Mouse (Mus musculus): ENCODE measurements around the gene Cd300e. TPM values are rescaled to one million over a fixed set of nuclear protein-coding genes. Genes with fewer than 3 reads are reported as not detected.

Cd300e gene
- polyA plus RNA-seq, 1 experiment = 0.12 TPM

DNA sequence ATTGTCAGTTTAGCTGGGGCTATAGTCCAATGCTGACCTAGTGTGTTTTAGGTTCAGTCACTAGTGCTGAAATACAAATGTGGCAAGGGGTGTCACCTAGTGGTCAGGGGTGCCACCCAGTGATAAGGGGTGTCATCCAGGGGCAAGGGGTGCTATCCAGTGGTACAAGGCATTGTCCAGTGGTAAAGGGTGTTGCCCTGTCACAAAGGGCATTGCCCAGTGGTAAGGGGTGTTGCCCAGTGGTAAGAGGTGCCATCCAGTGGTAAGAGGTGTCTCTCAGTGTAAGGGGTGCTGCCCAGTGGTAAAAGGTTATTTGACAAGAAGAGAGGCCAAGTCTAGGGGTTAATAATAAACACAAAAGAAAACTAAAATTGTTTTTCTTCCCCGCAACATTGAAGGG, 15.5 kb upstream of the Cd300e start:
- Histone ChIP-seq H3K4me1 (replicated peaks; ENCODE audit: control insufficient read depth, insufficient read depth, low read length) (no peaks in the 10 kb centered on the region), H3K27me3 (ENCODE audit: control insufficient read depth, insufficient read depth, low read length) (no peaks in the 10 kb centered on the region), H3K36me3 (ENCODE audit: control insufficient read depth, insufficient read depth, low read length) (no peaks in the 10 kb centered on the region), H3K4me3 (ENCODE audit: control insufficient read depth, insufficient read depth, low read length) (no peak overlapping the region), H3K27ac (ENCODE audit: control insufficient read depth, insufficient read depth, low read length) (no peak overlapping the region)
- no peak for TF ChIP-seq CTCF (IDR thresholded peaks at IDR 0.05; ENCODE audit: borderline replicate concordance, control insufficient read depth, extremely low read depth, insufficient read depth, low read length, poor library complexity)
- WGBS = 100% methylated on average over 1 of the region's 1 CpGs
- no peak for DNase-seq

GRCm38 (mm10) chr11:115075859-115076258, 13.9 kb upstream of the Cd300e start:
- no peak for TF ChIP-seq CTCF (IDR thresholded peaks at IDR 0.05; ENCODE audit: borderline replicate concordance, control insufficient read depth, extremely low read depth, insufficient read depth, low read length, poor library complexity)
- no peak for TF ChIP-seq POLR2A (IDR thresholded peaks at IDR 0.05; ENCODE audit: control insufficient read depth, extremely low read depth, insufficient read depth, low read length, poor library complexity)
- 90% methylated on average over 5 of the region's 5 CpGs for WGBS
- no peak overlapping the region for H3K27ac ChIP-seq (ENCODE audit: control insufficient read depth, insufficient read depth, low read length)
- no peak overlapping the region for H3K4me3 ChIP-seq (ENCODE audit: control insufficient read depth, insufficient read depth, low read length)
- no peaks in the 10 kb centered on the region for H3K27me3 ChIP-seq (ENCODE audit: control insufficient read depth, insufficient read depth, low read length)
- DNase-seq = no peak
- H3K36me3 ChIP-seq (ENCODE audit: control insufficient read depth, insufficient read depth, low read length) = no peaks in the 10 kb centered on the region
- H3K4me1 ChIP-seq (replicated peaks; ENCODE audit: control insufficient read depth, insufficient read depth, low read length) = no peaks in the 10 kb centered on the region

GRCm38 (mm10) chr11:115075407-115075806, 13.4 kb upstream of the Cd300e start:
- TF ChIP-seq CTCF (IDR thresholded peaks at IDR 0.05; ENCODE audit: borderline replicate concordance, control insufficient read depth, extremely low read depth, insufficient read depth, low read length, poor library complexity) (no peak), POLR2A (IDR thresholded peaks at IDR 0.05; ENCODE audit: control insufficient read depth, extremely low read depth, insufficient read depth, low read length, poor library complexity) (no peak)
- Histone ChIP-seq H3K36me3 (ENCODE audit: control insufficient read depth, insufficient read depth, low read length) (no peaks in the 10 kb centered on the region), H3K27ac (ENCODE audit: control insufficient read depth, insufficient read depth, low read length) (no peak overlapping the region), H3K4me3 (ENCODE audit: control insufficient read depth, insufficient read depth, low read length) (no peak overlapping the region), H3K27me3 (ENCODE audit: control insufficient read depth, insufficient read depth, low read length) (no peaks in the 10 kb centered on the region), H3K4me1 (replicated peaks; ENCODE audit: control insufficient read depth, insufficient read depth, low read length) (no peaks in the 10 kb centered on the region)
- no peak for DNase-seq
- 64% methylated on average over 7 of the region's 7 CpGs for WGBS

DNA sequence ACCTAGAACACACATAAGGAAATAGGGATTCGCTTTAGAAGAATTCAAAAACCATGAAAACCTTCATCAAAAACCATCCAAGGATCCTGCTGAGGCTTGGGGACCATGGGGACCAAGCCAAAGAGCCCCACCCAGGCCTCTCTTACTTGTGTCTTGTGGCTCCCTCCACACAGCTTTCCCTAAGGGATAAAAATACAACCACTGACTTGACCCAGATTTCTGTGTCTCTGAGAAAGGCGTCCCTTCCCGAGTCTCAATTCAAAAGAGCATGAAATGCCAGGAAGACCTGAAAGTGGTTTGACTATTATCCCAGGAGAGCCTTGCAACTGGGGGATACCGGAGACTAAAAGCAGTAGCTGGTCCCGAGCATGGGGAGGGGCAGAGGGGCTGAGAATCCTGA, 11.0 kb upstream of the Cd300e start:
- Histone ChIP-seq H3K27ac (ENCODE audit: control insufficient read depth, insufficient read depth, low read length) (no peak overlapping the region), H3K4me1 (replicated peaks; ENCODE audit: control insufficient read depth, insufficient read depth, low read length) (no peaks in the 10 kb centered on the region), H3K4me3 (ENCODE audit: control insufficient read depth, insufficient read depth, low read length) (no peak overlapping the region), H3K27me3 (ENCODE audit: control insufficient read depth, insufficient read depth, low read length) (no peaks in the 10 kb centered on the region), H3K36me3 (ENCODE audit: control insufficient read depth, insufficient read depth, low read length) (no peaks in the 10 kb centered on the region)
- no peak for DNase-seq
- WGBS = 86% methylated on average over 5 of the region's 5 CpGs
- TF ChIP-seq CTCF (IDR thresholded peaks at IDR 0.05; ENCODE audit: borderline replicate concordance, control insufficient read depth, extremely low read depth, insufficient read depth, low read length, poor library complexity) = no peak
- TF ChIP-seq POLR2A (IDR thresholded peaks at IDR 0.05; ENCODE audit: control insufficient read depth, extremely low read depth, insufficient read depth, low read length, poor library complexity) = no peak

DNA sequence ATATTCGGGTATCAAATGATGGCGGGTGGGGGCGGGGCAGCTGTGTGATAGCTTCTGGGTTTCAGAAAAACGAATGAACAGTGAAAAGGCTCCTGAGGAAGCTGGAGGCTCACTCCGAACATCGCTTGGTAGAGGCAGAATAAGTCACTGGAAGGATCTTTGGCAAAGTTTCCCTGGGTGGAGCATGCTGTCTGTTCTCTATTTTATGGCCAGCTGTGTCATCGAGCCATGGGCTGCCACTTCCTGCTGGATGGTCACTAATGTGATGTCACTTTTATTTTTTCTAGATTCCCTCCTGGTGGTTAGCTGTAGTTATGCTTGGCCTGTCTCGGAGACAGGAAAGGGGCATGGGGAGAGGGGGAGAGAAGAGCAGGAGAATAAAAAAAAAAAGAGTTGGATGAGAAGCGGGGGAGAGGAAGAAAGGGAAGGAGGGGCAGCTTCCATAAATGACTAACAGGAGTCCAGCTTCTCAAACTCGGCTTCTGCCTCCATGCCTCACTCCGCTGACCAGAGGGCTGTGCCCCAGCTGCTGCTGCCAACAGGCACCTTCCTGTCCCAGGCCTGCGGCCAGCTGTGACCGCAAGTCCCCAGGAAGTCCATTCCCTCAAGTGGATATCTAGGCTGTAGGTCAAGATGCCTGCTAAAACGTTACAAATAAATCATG, 9.8 kb upstream of the Cd300e start:
- H3K4me3 ChIP-seq (ENCODE audit: control insufficient read depth, insufficient read depth, low read length) = no peak overlapping the region
- no peaks in the 10 kb centered on the region for H3K4me1 ChIP-seq (replicated peaks; ENCODE audit: control insufficient read depth, insufficient read depth, low read length)
- no peak overlapping the region for H3K27ac ChIP-seq (ENCODE audit: control insufficient read depth, insufficient read depth, low read length)
- WGBS = 10% methylated on average over 14 of the region's 14 CpGs
- no peaks in the 10 kb centered on the region for H3K27me3 ChIP-seq (ENCODE audit: control insufficient read depth, insufficient read depth, low read length)
- no peaks in the 10 kb centered on the region for H3K36me3 ChIP-seq (ENCODE audit: control insufficient read depth, insufficient read depth, low read length)
- DNase-seq = no peak
- TF ChIP-seq POLR2A (IDR thresholded peaks at IDR 0.05; ENCODE audit: control insufficient read depth, extremely low read depth, insufficient read depth, low read length, poor library complexity) (no peak), CTCF (IDR thresholded peaks at IDR 0.05; ENCODE audit: borderline replicate concordance, control insufficient read depth, extremely low read depth, insufficient read depth, low read length, poor library complexity) (no peak)

- DNase-seq = no peak
- H3K36me3 ChIP-seq (ENCODE audit: control insufficient read depth, insufficient read depth, low read length) = no peaks in the 10 kb centered on the region
- H3K4me3 ChIP-seq (ENCODE audit: control insufficient read depth, insufficient read depth, low read length) = no peak overlapping the region
- H3K27ac ChIP-seq (ENCODE audit: control insufficient read depth, insufficient read depth, low read length) = no peak overlapping the region
- TF ChIP-seq CTCF (IDR thresholded peaks at IDR 0.05; ENCODE audit: borderline replicate concordance, control insufficient read depth, extremely low read depth, insufficient read depth, low read length, poor library complexity) = no peak
- no peak for TF ChIP-seq POLR2A (IDR thresholded peaks at IDR 0.05; ENCODE audit: control insufficient read depth, extremely low read depth, insufficient read depth, low read length, poor library complexity)
- 44% methylated on average over 9 of the region's 9 CpGs for WGBS
- no peaks in the 10 kb centered on the region for H3K27me3 ChIP-seq (ENCODE audit: control insufficient read depth, insufficient read depth, low read length)
- no peaks in the 10 kb centered on the region for H3K4me1 ChIP-seq (replicated peaks; ENCODE audit: control insufficient read depth, insufficient read depth, low read length)
These were observed 9.1 kb upstream of the Cd300e start for GRCm38 (mm10) chr11:115071015-115071551.

GRCm38 (mm10) chr11:115066768-115067167, 4.8 kb upstream of the Cd300e start:
- no peaks in the 10 kb centered on the region for H3K27me3 ChIP-seq (ENCODE audit: control insufficient read depth, insufficient read depth, low read length)
- no peaks in the 10 kb centered on the region for H3K4me1 ChIP-seq (replicated peaks; ENCODE audit: control insufficient read depth, insufficient read depth, low read length)
- no peak overlapping the region for H3K27ac ChIP-seq (ENCODE audit: control insufficient read depth, insufficient read depth, low read length)
- TF ChIP-seq POLR2A (IDR thresholded peaks at IDR 0.05; ENCODE audit: control insufficient read depth, extremely low read depth, insufficient read depth, low read length, poor library complexity) (no peak), CTCF (IDR thresholded peaks at IDR 0.05; ENCODE audit: borderline replicate concordance, control insufficient read depth, extremely low read depth, insufficient read depth, low read length, poor library complexity) (no peak)
- H3K36me3 ChIP-seq (ENCODE audit: control insufficient read depth, insufficient read depth, low read length) = no peaks in the 10 kb centered on the region
- DNase-seq = no peak
- WGBS = 18% methylated on average over 6 of the region's 6 CpGs
- no peak overlapping the region for H3K4me3 ChIP-seq (ENCODE audit: control insufficient read depth, insufficient read depth, low read length)

Measured in thymus, adult 2 months (tissue).